Mouse (Mus musculus): ENCODE measurements at regions not wholly inside any gene's neighbourhood (a gene's known extent, or its start where the extent isn't known, plus 50 kb on each side); places are given as distances from the start of the nearest gene placed in this dataset.
"Not testable (repeated sequence)": the region's sequence is repeated elsewhere in the genome, so short reads cannot be mapped to it uniquely, and the experiment has no call there.

DNA sequence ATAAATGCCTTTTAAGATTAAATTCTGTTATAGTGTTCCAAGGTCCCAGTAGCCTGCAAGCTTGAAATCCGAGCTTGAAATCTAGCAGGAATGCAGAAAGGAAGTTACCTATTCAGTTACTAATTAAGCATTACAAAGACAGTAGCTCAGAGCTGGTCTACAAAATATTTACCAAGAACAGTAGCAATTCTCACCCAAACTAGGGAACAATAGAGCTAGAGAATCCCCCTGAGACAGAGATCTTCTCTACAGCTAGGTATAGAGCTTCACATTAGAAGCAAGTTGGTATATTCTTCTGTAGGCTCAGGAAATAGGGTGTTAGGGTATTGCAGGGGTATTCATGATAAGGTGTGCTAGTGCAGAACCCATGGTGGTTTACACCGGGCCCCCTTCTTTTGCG, 114.3 kb downstream of the Ibtk start:
- not testable (repeated sequence) for TF ChIP-seq CTCF (conservative IDR thresholded peaks at IDR 0.05; ENCODE audit: low read length); POU5F1 (IDR thresholded peaks at IDR 0.05; ENCODE audit: borderline replicate concordance, low read length)
- TF ChIP-seq NANOG (IDR thresholded peaks at IDR 0.05; ENCODE audit: borderline replicate concordance, low read length) = peak; percentile 78

Measured in E14TG2a.4 (cell line).